Mouse (Mus musculus) megakaryocyte, embryonic 14.5 days (primary cell): ENCODE data around the gene Chn1.

Experiments used
- FLI1 ChIP-seq: IDR thresholded peaks from 2 replicates; pipeline ENCODE4 v1.6.1; 2012; ENCODE audit warnings: low read length, inconsistent platforms, mixed read lengths
- GATA1 ChIP-seq: IDR thresholded peaks from 3 replicates; pipeline ENCODE4 v1.6.1; 2012; ENCODE audit warnings: mixed read lengths, low read length, inconsistent platforms, borderline replicate concordance

- TF ChIP-seq GATA1 (no peak), FLI1 (no peak)
Observed at GRCm38 (mm10) chr2:73779796-73780195, 4.7 kb upstream of the Chn1 start.
